In genomic region chr19:57078867-57079605, GRCm38 (mm10) we compare ENCODE assay signal across 8 mouse cellular contexts.
A peak's percentile ranks its signal among the peaks of the same experiment; 100 is the strongest.
DNase-seq lines count a peak whose midpoint lies in the region; ATAC-seq and TF ChIP-seq lines count a peak whose summit lies in the region.
"Had no signal": no experiment of that assay in that cellular context is flagged by ENCODE, and none has a peak within 500 bp of the region (broad histone marks: within the 10 kb centered on the region; RNA-seq: fewer than 3 reads in every experiment).

No protein-coding gene starts in this region.

- H3K4me1 ChIP-seq in lung, embryonic 16.5 days (replicated peaks; ENCODE audit: control insufficient read depth, insufficient read depth, low read length): peaks cover 8% of the 10 kb centered on the region; the same call in 1 of the 2 replicates
- peaks cover 15% of the 10 kb centered on the region for H3K4me1 ChIP-seq in stomach, embryonic 16.5 days (ENCODE audit: control insufficient read depth, insufficient read depth, low read length)

- intact Hi-C loops in gastrocnemius, adult 2 months (cut with DNase I): no loop called here

- TF ChIP-seq CTCF in Patski (IDR thresholded peaks at IDR 0.05): no peak
- no peak for TF ChIP-seq CTCF in gastrocnemius, adult 2 months (IDR thresholded peaks at IDR 0.05)

- H3K27me3 ChIP-seq in Patski: no peaks in the 10 kb centered on the region
- no peaks in the 10 kb centered on the region for H3K27me3 ChIP-seq in lung, embryonic 16.5 days (ENCODE audit: control insufficient read depth, insufficient read depth, low read depth, low read length)
- no peaks in the 10 kb centered on the region for H3K27me3 ChIP-seq in stomach, embryonic 16.5 days (ENCODE audit: control insufficient read depth, insufficient read depth, low read length)

- H3K9me3 ChIP-seq in lung, embryonic 16.5 days (ENCODE audit: control insufficient read depth, low read length): no peaks in the 10 kb centered on the region
- H3K9me3 ChIP-seq in stomach, embryonic 16.5 days (replicated peaks; ENCODE audit: control insufficient read depth, low read length): no peaks in the 10 kb centered on the region

- H3K36me3 ChIP-seq in lung, embryonic 16.5 days (ENCODE audit: control insufficient read depth, insufficient read depth, low read length): no peaks in the 10 kb centered on the region
- H3K36me3 ChIP-seq in stomach, embryonic 16.5 days (ENCODE audit: control insufficient read depth, insufficient read depth, low read length): no peaks in the 10 kb centered on the region

- H3K27ac ChIP-seq in gastrocnemius, adult 2 months: peak overlapping the region; percentile 79
- peak overlapping the region; percentile 40; the same call in 1 of the 2 replicates for H3K27ac ChIP-seq in lung, embryonic 16.5 days (ENCODE audit: low read length)
- H3K27ac ChIP-seq in stomach, embryonic 16.5 days (ENCODE audit: low read length): peak overlapping the region; percentile 75
- H3K27ac ChIP-seq: macrophage had no signal

- POLR2A ChIA-PET in Patski (lab: Charles Lee): interaction anchor here (0.5 to 1.1 kb wide), 2 partner anchors 89 to 377 kb away, joined by 3 to 4 read pairs; no protein-coding TSS in a partner anchor

- CTCF ChIA-PET in Patski (lab: Charles Lee): interaction anchor here (0.8 to 1.3 kb wide), 3 partner anchors 10 to 59 kb away, joined by 4 read pairs; no protein-coding TSS in a partner anchor

- no peak overlapping the region for H3K9ac ChIP-seq in lung, embryonic 16.5 days (ENCODE audit: low read length)
- no peak overlapping the region for H3K9ac ChIP-seq in stomach, embryonic 16.5 days (ENCODE audit: low read length)

- in situ Hi-C loops in Patski (cut with MboI; ENCODE audit: low pct_unique_long_range_greater_than_20kb): no loop called here

- peak; percentile 77 for ATAC-seq in Patski
- peak; percentile 60 for ATAC-seq in inflammation-experienced regulatory T-cells, adult 6 months
- peak; percentile 44; the same call in 1 of the 2 replicates for ATAC-seq in lung, embryonic 16.5 days (ENCODE audit: low read depth)
- ATAC-seq in stomach, embryonic 16.5 days (ENCODE audit: insufficient read depth, low FRiP score): peak; percentile 78; the same call in 1 of the 2 replicates

- no peak overlapping the region for H3K4me2 ChIP-seq in lung, embryonic 16.5 days (ENCODE audit: low read depth, low read length)
- no peak overlapping the region for H3K4me2 ChIP-seq in stomach, embryonic 16.5 days (ENCODE audit: low read depth, low read length)

- 58% methylated on average over 10 of the region's 10 CpGs for WGBS in lung, embryonic 16.5 days
- WGBS in stomach, embryonic 16.5 days: 59% methylated on average over 10 of the region's 10 CpGs

- no peak overlapping the region; the same call in 1 of the 2 replicates for H3K4me3 ChIP-seq in gastrocnemius, adult 2 months
- H3K4me3 ChIP-seq in lung, embryonic 16.5 days (ENCODE audit: low read length): no peak overlapping the region
- H3K4me3 ChIP-seq in stomach, embryonic 16.5 days (replicated peaks; ENCODE audit: low read length): no peak overlapping the region

- DNase-seq in CD4-positive helper T cell, adult 2 months (ENCODE audit: low read depth, low spot score): peak; percentile 52
- DNase-seq in Patski (ENCODE audit: low read depth, low spot score): peak; percentile 92
- peak; percentile 47 for DNase-seq in gastrocnemius, adult 2 months
- DNase-seq in right cerebral cortex, postnatal 4 days: no peak
